Mouse (Mus musculus): Measurements from ENCODE around the gene Lce3f. TPM values are rescaled to one million over a fixed set of nuclear protein-coding genes. Genes with fewer than 3 reads are reported as not detected.

Gene Lce3f
- polyA plus RNA-seq (2017; shearing (Covaris generic)): not detected

DNA sequence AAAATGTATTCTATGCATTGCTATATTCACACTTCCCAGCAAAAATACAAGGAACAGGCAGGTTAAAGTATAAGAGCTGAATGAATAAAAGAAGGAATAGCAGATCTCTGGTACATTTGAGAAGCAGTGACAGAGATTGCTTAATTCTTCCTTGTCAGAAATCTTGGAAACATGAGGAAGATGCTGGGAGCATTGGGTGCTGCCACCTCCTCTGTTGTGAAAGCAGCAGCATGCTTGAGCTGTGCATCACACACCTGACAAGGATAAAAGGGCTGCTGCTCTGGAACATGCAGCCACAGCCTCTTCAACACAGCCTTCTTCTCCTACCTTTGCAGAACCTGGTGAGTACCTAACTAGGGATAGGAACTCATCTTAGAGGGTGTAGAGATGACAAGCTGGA, at the start of gene Lce3f:
Gene Lce3f, plus strand, starts transcription at position 301 of the 400 bp plus-strand sequence.

GRCm38 (mm10) chr3:92944186-92944585, 47.8 kb upstream of the Lce3f start, which contains the start of gene Lce3c:
Gene Lce3c (plus strand): TSS chr3:92944486.

DNA sequence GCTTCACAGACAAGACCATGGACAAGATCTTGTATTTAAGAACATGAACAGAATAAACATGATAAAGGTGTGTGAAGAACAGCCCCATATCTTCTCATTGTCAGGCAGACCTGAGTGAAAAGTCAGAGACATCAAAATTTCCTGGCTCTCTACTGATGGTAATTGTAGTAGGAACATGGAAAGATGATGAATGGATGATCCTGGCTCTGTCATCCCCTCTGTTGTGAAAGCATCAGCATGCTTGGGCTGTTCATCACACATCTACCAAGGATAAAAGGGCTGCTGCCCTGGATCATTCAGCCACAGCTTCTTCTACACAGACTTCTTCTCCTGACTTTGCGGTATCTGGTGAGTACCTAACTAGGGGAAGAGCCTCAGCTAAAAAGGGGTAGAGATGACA, 34.9 kb upstream of the Lce3f start, which contains the start of gene Lce3d:
Gene Lce3d, plus strand, starts transcription at position 301 of the 400 bp plus-strand sequence.

DNA sequence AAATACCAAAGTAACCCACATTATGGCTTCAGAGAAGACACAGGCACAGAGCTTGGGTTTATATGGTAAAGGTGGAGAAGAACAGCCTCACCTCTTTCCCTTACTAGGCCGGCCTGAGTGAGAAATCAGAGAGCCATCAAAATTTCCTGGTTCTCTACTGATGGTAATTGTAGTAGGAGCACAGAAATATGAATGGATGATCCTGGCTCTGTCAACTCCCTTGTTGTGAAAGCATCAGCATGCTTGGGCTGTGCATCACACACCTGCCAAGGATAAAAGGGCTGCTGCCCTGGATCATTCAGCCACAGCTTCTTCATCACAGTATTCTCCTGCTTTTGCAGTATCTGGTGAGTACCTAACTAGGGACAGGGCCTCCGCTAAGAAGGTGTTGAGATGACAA, 25.3 kb upstream of the Lce3f start, which contains the start of gene Lce3e:
Gene Lce3e, plus strand, starts transcription at position 301 of the 400 bp plus-strand sequence.

GRCm38 (mm10) chr3:93015460-93016104, 23.6 kb downstream of the Lce3f start, which contains the start of gene Crct1:
Gene Crct1 (minus strand): TSS chr3:93015687.

GRCm38 (mm10) chr3:93018960-93019359, 26.9 kb downstream of the Lce3f start, which contains the start of gene Lce1m:
Gene Lce1m (minus strand): TSS chr3:93019060.

Other genes starting within 250 kb of the Lce3f start
- gene Lce1g, start 239.9 kb upstream of the Lce3f start, polyA plus RNA-seq (2017; shearing (Covaris generic)): not detected
- gene Lce1h, start 227.2 kb upstream of the Lce3f start, polyA plus RNA-seq (2017; shearing (Covaris generic)): not detected
- gene Lce1i, start 213.3 kb upstream of the Lce3f start, polyA plus RNA-seq (2017; shearing (Covaris generic)): not detected
- not detected for gene Lce1j, start 201.7 kb upstream of the Lce3f start, polyA plus RNA-seq (2017; shearing (Covaris generic))
- not detected for gene Lce1k, start 184.3 kb upstream of the Lce3f start, polyA plus RNA-seq (2017; shearing (Covaris generic))
- not detected for gene Kprp, start 165.0 kb upstream of the Lce3f start, polyA plus RNA-seq (2017; shearing (Covaris generic))
- gene Lce1l, start 140.9 kb upstream of the Lce3f start, polyA plus RNA-seq (2017; shearing (Covaris generic)): not detected
- not detected for gene 2310050C09Rik, start 122.0 kb upstream of the Lce3f start, polyA plus RNA-seq (2017; shearing (Covaris generic))
- not detected for gene Lce3a, start 66.0 kb upstream of the Lce3f start, polyA plus RNA-seq (2017; shearing (Covaris generic))
- gene Lce3b, start 59.2 kb upstream of the Lce3f start, polyA plus RNA-seq (2017; shearing (Covaris generic)): not detected
- not detected for gene Lce3c, start 47.7 kb upstream of the Lce3f start, polyA plus RNA-seq (2017; shearing (Covaris generic))
- not detected for gene Lce3d, start 34.8 kb upstream of the Lce3f start, polyA plus RNA-seq (2017; shearing (Covaris generic))
- not detected for gene Lce3e, start 25.2 kb upstream of the Lce3f start, polyA plus RNA-seq (2017; shearing (Covaris generic))
- not detected for gene Crct1, start 23.5 kb downstream of the Lce3f start, polyA plus RNA-seq (2017; shearing (Covaris generic))
- gene Lce1m, start 26.8 kb downstream of the Lce3f start, polyA plus RNA-seq (2017; shearing (Covaris generic)): not detected
- gene Gm4858, start 76.6 kb downstream of the Lce3f start, polyA plus RNA-seq (2017; shearing (Covaris generic)): 1 to 10 TPM in 1 of 2 experiments, not detected in 1; 1.6 TPM
- not detected for gene Crnn, start 152.6 kb downstream of the Lce3f start, polyA plus RNA-seq (2017; shearing (Covaris generic))
- gene Flg2, start 205.1 kb downstream of the Lce3f start, polyA plus RNA-seq (2017; shearing (Covaris generic)): under 1 TPM in 1 of 2 experiments, not detected in 1; 0.07 TPM

Data from activated CD4-positive, CD25-positive, alpha-beta regulatory T cell (primary cell).